Mouse (Mus musculus): ENCODE results near the gene Agrn. TPM values are rescaled to one million over a fixed set of nuclear protein-coding genes. Genes with fewer than 3 reads are reported as not detected.

The Agrn gene
- total and polyA plus RNA-seq, 3 experiments = 1.7 to 10.6 (median 3.4) TPM

DNA sequence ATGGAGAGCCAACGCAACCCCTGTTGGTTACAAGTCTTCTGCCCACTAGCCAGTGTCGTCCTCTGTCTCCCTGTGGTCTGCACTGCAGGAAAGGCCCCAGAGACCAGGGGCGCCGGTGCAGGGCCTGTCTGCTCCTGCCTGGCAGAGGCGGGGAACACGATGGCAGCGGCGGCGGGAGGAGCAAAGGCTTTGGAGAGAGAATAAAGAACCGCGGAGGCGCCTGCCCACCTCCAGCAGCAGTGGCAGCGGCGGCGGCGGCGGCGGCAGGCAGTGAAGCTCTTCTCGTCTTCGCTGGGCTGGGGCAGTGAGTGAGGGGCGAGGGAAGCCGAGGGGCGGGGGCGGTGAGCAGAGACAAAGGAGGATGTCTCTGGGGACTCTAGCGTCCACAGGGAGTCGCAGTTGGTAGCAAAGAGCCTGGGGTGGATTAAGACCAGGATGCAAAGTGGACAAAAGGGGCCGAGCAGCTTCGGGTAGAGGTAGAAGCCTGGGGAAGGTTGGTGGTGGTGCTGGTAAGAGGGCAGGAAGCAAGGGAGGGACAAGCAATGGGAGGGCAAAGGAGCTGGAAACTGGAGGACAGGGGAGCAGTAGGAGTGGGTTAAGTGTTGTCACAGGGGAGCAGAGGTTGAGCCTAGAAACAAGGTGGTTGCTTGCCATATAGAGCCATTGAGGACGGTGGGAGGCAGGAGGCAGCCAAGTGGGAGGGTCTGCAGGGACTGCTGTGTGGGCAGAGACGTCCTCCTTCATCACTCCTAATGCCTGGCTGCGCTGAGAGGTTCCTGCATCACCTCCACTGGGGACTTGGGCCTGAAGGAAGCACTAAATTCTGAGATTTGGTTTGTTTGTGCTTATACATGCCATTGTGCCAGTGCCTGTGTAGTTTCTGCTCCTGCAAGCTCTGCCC, 11.1 kb downstream of the Agrn start:
- H3K27ac ChIP-seq (ENCODE audit: insufficient read depth, low read depth) = no peak overlapping the region
- H3K79me2 ChIP-seq (replicated peaks; ENCODE audit: control insufficient read depth, extremely low read depth, insufficient read depth, poor library complexity, severe bottlenecking) = no peaks in the 10 kb centered on the region
- no peak for TF ChIP-seq CHD1 (IDR thresholded peaks at IDR 0.05; ENCODE audit: low read depth, low read length)
- DNase-seq (ENCODE audit: extremely low read depth) = no peak
- no peaks in the 10 kb centered on the region for H3K9me3 ChIP-seq (replicated peaks; ENCODE audit: low read length)
- in situ Hi-C loops (cut with MboI; ENCODE audit: low pct_ligation_motif_present, low pct_unique_long_range_greater_than_20kb, low sequenced_read_pairs) = no loop called here
- H3K4me3 ChIP-seq (replicated peaks in 1 of 3; ENCODE audit: low read depth in 2 of 3, low read length in 2 of 3, poor library complexity in 1 of 3) = no peak overlapping the region
- dilution Hi-C loops (cut with MboI; ENCODE audit: extremely low pct_ligation_motif_present, extremely low pct_unique_long_range_greater_than_20kb, low sequenced_read_pairs) = no loop called here
- no peaks in the 10 kb centered on the region for H3K27me3 ChIP-seq (replicated peaks)
- H3K4me2 ChIP-seq (ENCODE audit: insufficient read depth, low read depth, poor library complexity, severe bottlenecking) = no peak overlapping the region
- H3K36me3 ChIP-seq (replicated peaks in 1 of 2; ENCODE audit: control insufficient read depth in 1 of 2, insufficient read depth in 1 of 2, low read length in 1 of 2) = peaks cover 0 to 2% of the 10 kb centered on the region in 2 experiments
- H3K9ac ChIP-seq (ENCODE audit: insufficient read depth, low read depth) = no peak overlapping the region
- H3K4me1 ChIP-seq (ENCODE audit: control insufficient read depth in 1 of 2, insufficient read depth in 2 of 2) = peaks cover 3 to 42% of the 10 kb centered on the region in 2 experiments; a peak in 2 of 4 replicates

DNA sequence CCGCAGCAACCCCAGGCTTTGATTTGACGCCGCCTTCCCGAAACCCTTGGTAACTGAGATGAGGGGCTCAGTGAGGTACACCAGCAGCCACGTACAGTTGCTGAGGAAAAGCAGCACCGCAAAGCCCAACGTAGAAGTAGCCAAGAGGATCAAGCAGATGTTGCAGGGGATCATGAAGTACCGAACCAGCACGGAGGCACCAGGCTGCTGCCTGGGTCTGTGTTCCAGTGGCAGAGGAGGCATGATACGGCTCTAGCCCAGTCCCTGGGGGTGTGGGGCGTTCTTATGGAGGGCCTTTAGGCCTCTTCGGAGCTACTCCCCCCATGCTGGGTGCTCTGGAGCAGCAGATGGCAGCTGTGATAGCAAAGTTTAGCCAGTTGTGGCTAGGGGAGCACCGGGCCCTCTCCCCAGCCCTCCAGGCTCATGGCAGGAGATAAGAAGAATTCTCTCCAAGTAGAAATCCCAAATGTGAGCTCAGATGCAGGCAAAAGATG, 11.8 kb downstream of the Agrn start:
- TF ChIP-seq POLR2A (IDR thresholded peaks at IDR 0.05; ENCODE audit: low read depth, low read length) (no peak), MAZ (IDR thresholded peaks at IDR 0.05; ENCODE audit: low read depth, low read length) (no peak)
- in situ Hi-C loops (cut with MboI; ENCODE audit: low pct_ligation_motif_present, low pct_unique_long_range_greater_than_20kb, low sequenced_read_pairs) (no loop called here), dilution Hi-C loops (cut with MboI; ENCODE audit: extremely low pct_ligation_motif_present, extremely low pct_unique_long_range_greater_than_20kb, low sequenced_read_pairs) (no loop called here)
- H3K4me2 ChIP-seq (ENCODE audit: insufficient read depth, low read depth, poor library complexity, severe bottlenecking) = no peak overlapping the region
- H3K27ac ChIP-seq (ENCODE audit: insufficient read depth, low read depth) = no peak overlapping the region
- DNase-seq (ENCODE audit: extremely low read depth) = no peak
- H3K9ac ChIP-seq (ENCODE audit: insufficient read depth, low read depth) = no peak overlapping the region
- no peaks in the 10 kb centered on the region for H3K9me3 ChIP-seq (replicated peaks; ENCODE audit: low read length)
- H3K79me2 ChIP-seq (replicated peaks; ENCODE audit: control insufficient read depth, extremely low read depth, insufficient read depth, poor library complexity, severe bottlenecking) = no peaks in the 10 kb centered on the region
- H3K27me3 ChIP-seq (replicated peaks) = no peaks in the 10 kb centered on the region
- H3K4me3 ChIP-seq (replicated peaks in 1 of 3; ENCODE audit: low read depth in 2 of 3, low read length in 2 of 3, poor library complexity in 1 of 3) = no peak overlapping the region
- peaks cover 3 to 42% of the 10 kb centered on the region in 2 experiments; a peak in 2 of 4 replicates for H3K4me1 ChIP-seq (ENCODE audit: control insufficient read depth in 1 of 2, insufficient read depth in 2 of 2)
- peaks cover 0 to 2% of the 10 kb centered on the region in 2 experiments for H3K36me3 ChIP-seq (replicated peaks in 1 of 2; ENCODE audit: control insufficient read depth in 1 of 2, insufficient read depth in 1 of 2, low read length in 1 of 2)

DNA sequence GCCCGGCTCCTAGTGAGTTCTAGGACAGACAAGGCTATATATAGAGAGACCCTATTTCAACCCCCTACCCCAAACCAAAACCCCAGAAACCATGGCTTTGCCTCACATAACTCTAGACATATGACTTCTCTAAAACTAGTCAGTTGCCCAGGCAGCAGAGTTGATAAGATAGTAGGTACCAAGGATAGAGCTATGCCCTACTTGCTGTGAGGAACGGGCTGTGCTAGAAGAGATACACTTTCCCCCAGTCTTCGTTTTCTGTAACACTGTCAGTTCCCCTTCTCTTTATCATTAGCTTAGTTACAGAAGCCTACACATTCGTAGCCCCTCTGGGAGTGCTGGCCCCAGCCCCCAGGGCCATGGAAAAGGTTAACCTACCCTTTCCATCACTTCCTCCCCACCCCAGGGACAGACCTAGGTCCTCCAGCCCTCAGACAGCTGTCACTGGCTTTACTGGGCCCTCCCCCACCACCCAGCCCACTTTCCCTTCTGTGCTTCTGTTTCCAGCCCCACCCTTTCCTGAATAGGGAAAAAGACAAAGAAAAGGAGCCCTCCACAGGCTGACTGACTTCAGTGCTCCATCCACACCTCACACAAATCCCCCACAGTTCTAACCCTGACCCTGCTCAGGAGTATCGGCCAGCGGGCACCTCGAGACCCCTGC, 12.9 kb downstream of the Agrn start:
- H3K4me1 ChIP-seq (ENCODE audit: control insufficient read depth in 1 of 2, insufficient read depth in 2 of 2) = peaks cover 3 to 42% of the 10 kb centered on the region in 2 experiments; a peak in 2 of 4 replicates
- H3K79me2 ChIP-seq (replicated peaks; ENCODE audit: control insufficient read depth, extremely low read depth, insufficient read depth, poor library complexity, severe bottlenecking) = no peaks in the 10 kb centered on the region
- H3K36me3 ChIP-seq (replicated peaks in 1 of 2; ENCODE audit: control insufficient read depth in 1 of 2, insufficient read depth in 1 of 2, low read length in 1 of 2) = peaks cover 0 to 2% of the 10 kb centered on the region in 2 experiments
- no peak overlapping the region for H3K4me2 ChIP-seq (ENCODE audit: insufficient read depth, low read depth, poor library complexity, severe bottlenecking)
- no peak for DNase-seq (ENCODE audit: extremely low read depth)
- dilution Hi-C loops (cut with MboI; ENCODE audit: extremely low pct_ligation_motif_present, extremely low pct_unique_long_range_greater_than_20kb, low sequenced_read_pairs) (no loop called here), in situ Hi-C loops (cut with MboI; ENCODE audit: low pct_ligation_motif_present, low pct_unique_long_range_greater_than_20kb, low sequenced_read_pairs) (no loop called here)
- no peak overlapping the region for H3K9ac ChIP-seq (ENCODE audit: insufficient read depth, low read depth)
- TF ChIP-seq JUN (IDR thresholded peaks at IDR 0.05; ENCODE audit: insufficient read depth, low read depth, low read length) (no peak), ZMIZ1 (IDR thresholded peaks at IDR 0.05; ENCODE audit: low read depth, low read length) (no peak), TBP (conservative IDR thresholded peaks at IDR 0.05; ENCODE audit: low read depth, low read length) (no peak), BHLHE40 (IDR thresholded peaks at IDR 0.05; ENCODE audit: low read depth, low read length) (no peak), POLR2A (IDR thresholded peaks at IDR 0.05; ENCODE audit: low read depth, low read length) (no peak), PAX5 (IDR thresholded peaks at IDR 0.05; ENCODE audit: low read length) (no peak), TCF12 (IDR thresholded peaks at IDR 0.05; ENCODE audit: low read depth, low read length) (no peak), CHD2 (IDR thresholded peaks at IDR 0.05; ENCODE audit: low read length) (no peak), RAD21 (IDR thresholded peaks at IDR 0.05; ENCODE audit: low read depth, low read length) (no peak), MYC (IDR thresholded peaks at IDR 0.05; ENCODE audit: low read depth, low read length) (no peak), CTCF (conservative IDR thresholded peaks at IDR 0.05 in 1 of 2, IDR thresholded peaks at IDR 0.05 in 1 of 2; ENCODE audit: low read depth in 2 of 2, low read length in 2 of 2) (no peak), IRF4 (IDR thresholded peaks at IDR 0.05; ENCODE audit: low read depth, low read length) (no peak), USF2 (conservative IDR thresholded peaks at IDR 0.05; ENCODE audit: low read depth, low read length) (no peak), MAX (IDR thresholded peaks at IDR 0.05; ENCODE audit: low read length) (no peak)
- no peak overlapping the region for H3K4me3 ChIP-seq (replicated peaks in 1 of 3; ENCODE audit: low read depth in 2 of 3, low read length in 2 of 3, poor library complexity in 1 of 3)
- H3K9me3 ChIP-seq (replicated peaks; ENCODE audit: low read length) = no peaks in the 10 kb centered on the region
- H3K27me3 ChIP-seq (replicated peaks) = no peaks in the 10 kb centered on the region
- H3K27ac ChIP-seq (ENCODE audit: insufficient read depth, low read depth) = no peak overlapping the region
